Mouse (Mus musculus) neural tube, embryonic 11.5 days (tissue): Measurements from ENCODE around the gene E2f2. TPM values are rescaled to one million over a fixed set of nuclear protein-coding genes. Genes with fewer than 3 reads are reported as not detected.

Experiments used
- ATAC-seq: fragments of 200-750 bp; cut with Nextera tagmentation; 2 replicates; pipeline ENCODE4 v1.8.0; 2017; ENCODE audit warnings: moderate number of reproducible peaks, mild to moderate bottlenecking, moderate TSS enrichment, moderate library complexity; ENCODE audit not compliant: insufficient read depth, low FRiP score, low TSS enrichment
- DNase-seq: peaks from one replicate; pipeline ENCODE4 v3.0.0-alpha.2; 2015; ENCODE audit warnings: low spot score
- H3K27ac ChIP-seq: fragments of 300-500 bp; sonication (generic); 2 replicates; pipeline ENCODE4 v1.5.1; 2014; ENCODE audit warnings: low read depth, mild to moderate bottlenecking, low read length
- H3K27me3 ChIP-seq: fragments of 300-500 bp; sonication (generic); 2 replicates; pipeline ENCODE4 v1.6.1; 2014; ENCODE audit warnings: mild to moderate bottlenecking, low read length, mixed read lengths; ENCODE audit not compliant: control insufficient read depth, insufficient read depth
- H3K36me3 ChIP-seq: fragments of 300-500 bp; sonication (generic); 2 replicates; pipeline ENCODE4 v1.6.1; 2014; ENCODE audit warnings: mild to moderate bottlenecking, low read length, moderate library complexity, mixed read lengths; ENCODE audit not compliant: control insufficient read depth, insufficient read depth
- H3K4me1 ChIP-seq: fragments of 300-500 bp; sonication (generic); 2 replicates; pipeline ENCODE4 v1.6.1; 2014; ENCODE audit warnings: low read length, mixed read lengths; ENCODE audit not compliant: control insufficient read depth, insufficient read depth
- H3K4me2 ChIP-seq: fragments of 300-500 bp; sonication (generic); 2 replicates; pipeline ENCODE4 v1.6.1; 2014; ENCODE audit warnings: low read depth, mild to moderate bottlenecking, moderate library complexity
- H3K4me3 ChIP-seq: fragments of 300-500 bp; sonication (generic); 2 replicates; pipeline ENCODE4 v1.5.1; 2014; ENCODE audit warnings: low read depth, low read length
- H3K9ac ChIP-seq: fragments of 300-500 bp; sonication (generic); 2 replicates; pipeline ENCODE4 v1.6.1; 2014; ENCODE audit warnings: mild to moderate bottlenecking, low read length
- H3K9me3 ChIP-seq: fragments of 300-500 bp; sonication (generic); 2 replicates; pipeline ENCODE4 v1.6.1; 2016; ENCODE audit warnings: low read length; ENCODE audit not compliant: control insufficient read depth
- WGBS: fragments of 180-500 bp; shearing (Covaris S2); extraction: QIAGEN DNeasy Blood & Tissue Kit; methylation state at CpG from one replicate; pipeline ENCODE4 v1.1.7; 2014; 5-methylcytosine and 5-hydroxymethylcytosine counted together
- polyA plus RNA-seq: library from polyadenylated mRNA; unstranded; fragments of >200 nt; fragmentation: Nextera tagmentation; extraction: Ambion mirVana; gene quantifications from 2 replicates; pipeline ENCODE4 v1.2.1, GENCODE M21; 2014

Gene E2f2
- polyA plus RNA-seq, 1 experiment from 2014 or later, result 7.2 TPM

GRCm38 (mm10) chr4:136134418-136134977 lies 37.7 kb upstream of the E2f2 start:
- Histone ChIP-seq H3K36me3 (no peaks in the 10 kb centered on the region), H3K4me1 (peaks cover 34% of the 10 kb centered on the region), H3K9me3 (no peaks in the 10 kb centered on the region), H3K4me3 (peak overlapping the region; percentile 29), H3K4me2 (peak overlapping the region; percentile 58), H3K27ac (peak overlapping the region; percentile 94), H3K9ac (peak overlapping the region; percentile 77), H3K27me3 (no peaks in the 10 kb centered on the region)
- WGBS, result 0% methylated on average over 15 of the region's 15 CpGs
- peak; percentile 39; the same call in 1 of the 2 replicates for ATAC-seq
- peak; percentile 77 for DNase-seq

- 2% methylated on average over 49 of the region's 50 CpGs for WGBS
- peak overlapping the region; percentile 58 for H3K4me2 ChIP-seq
- DNase-seq, result peak; percentile 92
- H3K4me3 ChIP-seq, result peak overlapping the region; percentile 29
- H3K27ac ChIP-seq, result peak overlapping the region; percentile 94
- H3K4me1 ChIP-seq, result peaks cover 40% of the 10 kb centered on the region
- peak overlapping the region; percentile 77 for H3K9ac ChIP-seq
- H3K27me3 ChIP-seq, result no peaks in the 10 kb centered on the region
- H3K36me3 ChIP-seq, result no peaks in the 10 kb centered on the region
- peak; percentile 75 for ATAC-seq
- H3K9me3 ChIP-seq, result no peaks in the 10 kb centered on the region
Observed at GRCm38 (mm10) chr4:136134978-136135873, 37.0 kb upstream of the E2f2 start.

- Histone ChIP-seq H3K9me3 (no peaks in the 10 kb centered on the region), H3K27me3 (no peaks in the 10 kb centered on the region), H3K36me3 (no peaks in the 10 kb centered on the region), H3K9ac (peak overlapping the region; percentile 77), H3K4me1 (peaks cover 46% of the 10 kb centered on the region), H3K4me2 (peak overlapping the region; percentile 58), H3K27ac (peak overlapping the region; percentile 94), H3K4me3 (peak overlapping the region; percentile 29; the same call in 1 of the 2 replicates)
- 25% methylated on average over 9 of the region's 9 CpGs for WGBS
- DNase-seq (peak; percentile 53), ATAC-seq (peak; percentile 29)
Observed at GRCm38 (mm10) chr4:136135874-136136728, 36.1 kb upstream of the E2f2 start.

- ATAC-seq (no peak), DNase-seq (no peak)
- Histone ChIP-seq H3K27ac (peak overlapping the region; percentile 95), H3K9me3 (no peaks in the 10 kb centered on the region), H3K36me3 (no peaks in the 10 kb centered on the region), H3K4me2 (peak overlapping the region; percentile 14; the same call in 1 of the 2 replicates), H3K27me3 (no peaks in the 10 kb centered on the region), H3K9ac (peak overlapping the region; percentile 7; the same call in 1 of the 2 replicates), H3K4me3 (no peak overlapping the region), H3K4me1 (peaks cover 52% of the 10 kb centered on the region)
- 55% methylated on average over 17 of the region's 17 CpGs for WGBS
Observed at GRCm38 (mm10) chr4:136139326-136140110, 32.7 kb upstream of the E2f2 start.

- peak overlapping the region; percentile 40 for H3K4me2 ChIP-seq
- H3K36me3 ChIP-seq, result no peaks in the 10 kb centered on the region; the same call in 1 of the 2 replicates
- peaks cover 56% of the 10 kb centered on the region for H3K4me1 ChIP-seq
- H3K9me3 ChIP-seq, result no peaks in the 10 kb centered on the region
- WGBS, result 6% methylated on average over 31 of the region's 31 CpGs
- peak overlapping the region; percentile 53 for H3K9ac ChIP-seq
- DNase-seq (peak; percentile 97), ATAC-seq (peak; percentile 77)
- H3K4me3 ChIP-seq, result peak overlapping the region; percentile 12; the same call in 1 of the 2 replicates
- no peaks in the 10 kb centered on the region for H3K27me3 ChIP-seq
- peak overlapping the region; percentile 95 for H3K27ac ChIP-seq
Observed at GRCm38 (mm10) chr4:136140327-136141250, 31.6 kb upstream of the E2f2 start.

- peaks cover 58% of the 10 kb centered on the region for H3K4me1 ChIP-seq
- DNase-seq, result peak; percentile 48
- ATAC-seq, result no peak
- H3K36me3 ChIP-seq, result no peaks in the 10 kb centered on the region; the same call in 1 of the 2 replicates
- peak overlapping the region; percentile 31 for H3K9ac ChIP-seq
- 18% methylated on average over 17 of the region's 17 CpGs for WGBS
- H3K4me2 ChIP-seq, result peak overlapping the region; percentile 83
- H3K9me3 ChIP-seq, result no peaks in the 10 kb centered on the region
- no peaks in the 10 kb centered on the region for H3K27me3 ChIP-seq
- H3K4me3 ChIP-seq, result peak overlapping the region; percentile 81
- H3K27ac ChIP-seq, result peak overlapping the region; percentile 69
Observed at GRCm38 (mm10) chr4:136142267-136143192, 29.7 kb upstream of the E2f2 start.
